Mouse (Mus musculus): ENCODE data around the gene Tstd1.

Tstd1 gene

DNA sequence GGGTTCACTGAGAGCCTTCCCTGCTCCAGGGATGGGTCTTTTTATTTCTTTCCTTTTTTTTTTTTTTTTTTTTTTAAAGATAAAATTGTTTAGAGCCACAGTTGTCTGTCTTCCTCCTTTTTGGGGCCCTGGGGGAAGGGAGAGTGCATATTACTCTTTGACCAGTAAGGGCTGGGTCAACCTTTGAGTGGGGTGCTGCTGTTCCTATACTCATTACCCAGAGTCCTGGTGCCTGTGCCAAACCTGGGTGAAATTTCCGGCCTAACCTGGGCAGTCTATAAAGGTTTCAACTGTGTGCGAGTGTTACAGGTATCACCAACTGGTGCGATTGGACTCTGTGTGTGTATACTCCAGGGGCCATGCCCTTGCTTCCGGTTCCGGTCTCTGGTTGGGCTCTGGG, at the start of gene Tstd1:
TSS of gene Tstd1 (plus strand) at position 213 of the 400 bp plus-strand sequence.
- no peak for DNase-seq (ENCODE audit: low read depth, low spot score)

DNA sequence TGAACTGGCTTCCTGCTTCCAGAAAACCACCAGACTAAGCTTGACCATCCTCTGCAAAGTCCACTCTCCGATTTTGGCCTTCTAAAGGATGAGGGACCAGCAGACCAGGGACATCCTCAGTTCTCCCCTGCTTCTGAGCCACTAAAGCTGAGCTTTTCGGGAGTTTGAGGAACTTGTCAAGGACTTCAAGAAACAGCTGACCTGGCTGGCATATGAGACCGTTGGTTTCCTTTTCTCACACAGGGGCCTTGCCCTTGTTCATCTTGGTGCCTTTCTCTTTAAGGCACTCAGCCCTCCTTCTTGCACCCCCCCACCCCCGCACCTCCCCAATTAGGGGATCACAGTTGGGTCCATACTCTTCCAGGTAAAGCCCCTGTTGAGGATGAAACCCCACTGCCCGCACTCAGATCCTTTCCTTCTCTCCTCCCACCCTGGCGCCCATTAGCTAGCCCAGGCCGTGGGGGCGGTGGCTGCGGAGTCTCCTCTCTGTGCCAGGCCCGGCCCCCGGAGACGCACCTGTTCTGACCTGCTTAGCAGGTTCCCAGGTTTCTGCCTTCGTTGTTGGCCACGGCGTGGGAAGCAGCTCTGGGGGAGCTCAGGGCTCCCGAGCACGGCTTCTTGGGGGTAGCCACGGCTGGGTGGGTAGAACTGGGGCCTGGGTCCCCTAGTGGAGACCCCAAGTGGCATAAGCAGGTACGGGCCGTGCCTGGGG, 48.7 kb upstream of the Tstd1 start, which contains the start of gene Nectin4:
TSS of gene Nectin4 (plus strand) at position 255 of the 712 bp plus-strand sequence.
- DNase-seq (ENCODE audit: low read depth, low spot score) = no peak

DNA sequence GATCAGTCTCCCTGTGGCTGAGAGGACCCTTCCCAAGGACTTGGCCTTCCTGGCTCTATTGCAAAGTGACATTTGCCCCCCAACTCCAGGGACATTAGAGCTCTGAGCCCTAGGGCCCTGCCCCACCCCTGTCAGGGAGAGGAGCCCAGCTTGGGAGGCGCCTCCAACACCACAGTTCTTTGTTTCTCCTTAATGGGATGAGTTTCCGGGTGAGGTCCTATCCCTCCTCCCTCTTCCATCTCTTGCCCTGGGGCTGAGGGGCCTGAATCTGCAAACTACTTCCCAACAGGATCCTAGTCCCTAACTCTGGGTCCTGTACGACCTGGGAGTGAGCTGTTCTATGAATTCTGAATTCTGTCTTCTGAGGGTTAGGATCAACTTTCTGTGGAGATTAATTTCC, 45.8 kb upstream of the Tstd1 start:
- DNase-seq (ENCODE audit: low read depth, low spot score) = no peak

DNA sequence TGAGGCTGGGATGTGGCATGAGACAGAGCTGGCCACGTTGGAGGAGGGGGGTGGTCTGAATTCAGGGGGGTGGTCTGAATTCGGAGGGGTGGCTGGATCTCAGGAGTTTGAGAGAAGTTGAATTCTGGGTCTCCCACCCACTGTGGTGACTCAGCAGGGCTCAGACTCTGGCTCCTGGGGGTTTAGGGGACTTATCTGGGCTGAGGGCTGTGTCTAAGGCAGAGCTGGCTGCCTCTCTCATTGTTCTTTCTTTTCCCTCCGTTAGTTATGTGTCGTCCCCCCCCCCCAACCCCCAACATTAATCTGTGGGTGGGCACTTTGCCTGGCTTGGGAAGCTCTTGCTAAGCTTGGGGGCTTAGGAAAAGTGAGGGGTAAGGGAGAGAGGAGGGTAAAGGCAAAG, 44.7 kb upstream of the Tstd1 start:
- DNase-seq (ENCODE audit: low read depth, low spot score) = no peak

DNA sequence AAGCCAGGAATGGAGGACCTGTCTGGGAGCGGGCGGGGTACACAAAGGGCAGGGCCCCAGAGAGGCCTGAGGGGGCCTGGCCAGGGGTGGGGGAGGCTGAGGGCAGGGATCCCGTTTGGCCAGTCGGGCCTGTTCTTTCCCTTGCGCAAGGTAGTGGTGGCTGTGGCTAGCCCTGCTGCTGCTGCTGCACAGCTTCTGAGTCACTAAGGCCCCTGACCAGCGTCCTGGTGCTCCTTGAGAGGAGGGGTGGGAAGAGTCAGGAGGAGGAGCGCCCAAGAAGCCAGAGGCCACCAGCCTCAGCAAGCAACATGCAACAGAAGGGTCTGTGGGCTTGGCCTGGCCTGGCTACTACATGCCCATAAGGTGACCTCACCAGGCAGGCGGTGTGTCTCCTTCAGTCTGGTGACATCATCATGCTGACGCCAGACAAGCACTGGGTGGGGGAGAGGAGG, 43.0 kb upstream of the Tstd1 start:
- DNase-seq (ENCODE audit: low read depth, low spot score) = no peak

DNA sequence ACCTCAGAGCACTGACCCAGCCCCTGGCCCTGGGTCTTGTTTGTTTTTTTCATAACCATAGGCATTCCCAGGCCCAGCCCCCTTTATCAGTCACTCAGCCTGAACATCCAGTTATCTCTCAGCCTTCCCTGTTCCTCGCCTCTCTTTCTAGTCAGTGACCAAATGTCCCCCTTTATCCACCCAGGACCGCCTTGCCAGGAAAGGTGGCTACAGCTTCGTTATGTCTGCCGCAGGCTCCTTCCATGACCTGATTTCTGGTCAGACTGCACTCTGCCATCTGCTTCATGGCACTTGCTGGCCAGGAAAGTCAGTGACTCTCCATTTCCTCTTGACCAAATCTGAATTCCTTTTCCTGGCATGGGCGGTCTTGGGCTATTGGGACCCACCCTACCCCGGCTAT, 40.4 kb upstream of the Tstd1 start:
- DNase-seq (ENCODE audit: low read depth, low spot score) = no peak

DNA sequence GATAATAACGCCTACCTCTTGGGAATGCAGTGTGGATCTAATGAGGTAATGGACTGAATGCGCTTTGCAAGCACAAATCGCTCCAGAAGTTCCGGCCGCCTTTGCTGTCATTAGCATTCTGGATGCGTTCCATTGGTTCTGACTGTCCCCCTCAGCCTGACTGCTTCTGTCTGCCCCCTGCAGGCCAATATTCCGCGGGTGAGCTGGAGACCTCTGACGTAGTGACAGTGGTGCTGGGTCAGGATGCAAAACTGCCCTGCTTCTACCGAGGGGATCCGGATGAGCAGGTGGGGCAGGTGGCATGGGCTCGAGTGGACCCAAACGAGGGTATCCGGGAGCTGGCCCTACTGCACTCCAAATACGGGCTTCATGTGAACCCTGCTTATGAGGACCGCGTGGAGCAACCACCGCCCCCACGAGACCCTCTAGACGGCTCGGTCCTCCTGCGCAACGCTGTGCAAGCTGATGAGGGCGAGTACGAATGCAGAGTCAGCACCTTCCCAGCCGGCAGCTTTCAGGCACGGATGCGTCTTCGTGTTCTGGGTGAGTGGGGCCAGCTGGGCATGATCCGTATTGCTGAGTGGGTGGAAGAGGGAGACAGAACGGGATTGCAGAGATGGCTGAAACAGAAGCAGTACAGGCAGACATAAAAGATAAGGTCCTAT, 38.6 kb upstream of the Tstd1 start:
- DNase-seq (ENCODE audit: low read depth, low spot score) = peak; percentile 50

DNA sequence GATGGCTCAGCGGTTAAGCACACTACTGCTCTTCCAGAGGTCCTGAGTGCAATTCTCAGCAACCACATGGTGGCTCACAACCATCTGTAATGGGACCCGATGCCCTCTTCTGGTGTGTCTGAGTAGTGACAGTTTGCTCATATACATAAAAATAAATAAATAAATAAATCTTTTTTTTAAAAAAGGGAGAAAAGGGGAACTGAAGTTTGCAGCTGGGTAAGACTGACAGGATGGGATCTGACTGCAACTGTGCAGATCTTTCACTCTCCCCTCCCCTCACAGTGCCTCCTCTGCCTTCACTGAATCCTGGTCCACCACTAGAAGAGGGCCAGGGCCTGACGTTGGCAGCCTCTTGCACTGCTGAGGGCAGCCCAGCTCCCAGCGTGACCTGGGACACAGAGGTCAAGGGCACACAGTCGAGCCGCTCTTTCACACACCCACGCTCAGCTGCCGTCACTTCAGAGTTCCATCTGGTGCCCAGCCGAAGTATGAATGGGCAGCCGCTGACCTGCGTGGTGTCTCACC, 36.5 kb upstream of the Tstd1 start:
- no peak for DNase-seq (ENCODE audit: low read depth, low spot score)

DNA sequence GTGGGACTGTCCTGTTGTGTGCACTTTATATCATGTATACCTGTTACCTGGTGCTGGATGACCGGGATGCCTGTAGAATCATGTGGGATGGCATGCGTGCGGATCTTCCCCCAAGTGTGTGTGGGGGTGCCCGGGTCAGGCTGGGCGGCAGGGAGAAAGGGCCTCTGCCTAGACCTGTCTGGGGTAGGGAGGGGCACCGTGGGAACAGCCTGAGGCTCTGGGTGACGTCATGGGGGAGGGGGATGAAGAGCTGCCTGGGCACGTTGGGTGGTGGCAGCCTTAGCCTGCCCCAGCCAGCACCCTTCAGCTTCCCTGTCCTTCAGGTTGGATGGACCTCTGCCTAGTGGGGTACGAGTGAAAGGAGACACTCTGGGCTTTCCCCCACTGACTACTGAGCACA, 34.3 kb upstream of the Tstd1 start:
- DNase-seq (ENCODE audit: low read depth, low spot score) = no peak

DNA sequence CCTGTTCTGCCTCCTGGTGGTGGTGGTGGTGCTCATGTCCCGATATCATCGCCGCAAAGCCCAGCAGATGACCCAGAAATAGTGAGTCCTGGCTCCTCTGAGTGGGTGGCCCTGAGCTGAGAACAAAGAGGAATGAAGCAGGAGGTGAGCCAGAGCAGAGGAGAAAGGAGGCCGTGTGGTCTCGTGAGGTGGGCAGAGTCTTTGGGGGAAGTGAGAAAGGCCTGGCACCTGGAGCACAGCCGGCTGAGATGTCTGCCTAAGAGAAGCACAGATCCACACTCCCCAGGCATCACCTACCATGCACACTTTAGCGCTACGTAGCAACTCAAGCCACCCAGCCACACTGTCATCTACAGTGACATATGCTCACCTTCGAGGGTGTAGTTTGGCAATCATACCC, 33.5 kb upstream of the Tstd1 start:
- no peak for DNase-seq (ENCODE audit: low read depth, low spot score)

DNA sequence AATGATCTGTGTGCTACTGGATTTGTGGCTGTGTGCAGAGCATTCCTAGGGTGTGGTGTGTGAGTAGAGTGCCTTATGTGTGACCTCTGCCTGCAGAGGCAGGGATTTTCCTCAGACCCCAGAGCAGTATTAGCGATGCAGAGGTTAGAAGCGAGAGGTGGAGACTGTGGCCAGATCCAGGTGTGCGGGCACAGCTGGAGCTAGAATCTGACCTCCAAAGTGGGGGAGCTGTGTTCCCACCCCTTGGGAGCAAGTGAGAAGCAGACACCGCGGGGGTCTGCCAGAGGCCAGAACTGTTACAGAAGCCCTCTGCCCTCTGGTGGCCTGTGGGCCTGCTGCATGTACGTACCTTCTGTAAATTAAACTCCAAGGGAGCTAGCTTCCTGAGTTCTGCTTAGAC, 31.6 kb upstream of the Tstd1 start:
- no peak for DNase-seq (ENCODE audit: low read depth, low spot score)

DNA sequence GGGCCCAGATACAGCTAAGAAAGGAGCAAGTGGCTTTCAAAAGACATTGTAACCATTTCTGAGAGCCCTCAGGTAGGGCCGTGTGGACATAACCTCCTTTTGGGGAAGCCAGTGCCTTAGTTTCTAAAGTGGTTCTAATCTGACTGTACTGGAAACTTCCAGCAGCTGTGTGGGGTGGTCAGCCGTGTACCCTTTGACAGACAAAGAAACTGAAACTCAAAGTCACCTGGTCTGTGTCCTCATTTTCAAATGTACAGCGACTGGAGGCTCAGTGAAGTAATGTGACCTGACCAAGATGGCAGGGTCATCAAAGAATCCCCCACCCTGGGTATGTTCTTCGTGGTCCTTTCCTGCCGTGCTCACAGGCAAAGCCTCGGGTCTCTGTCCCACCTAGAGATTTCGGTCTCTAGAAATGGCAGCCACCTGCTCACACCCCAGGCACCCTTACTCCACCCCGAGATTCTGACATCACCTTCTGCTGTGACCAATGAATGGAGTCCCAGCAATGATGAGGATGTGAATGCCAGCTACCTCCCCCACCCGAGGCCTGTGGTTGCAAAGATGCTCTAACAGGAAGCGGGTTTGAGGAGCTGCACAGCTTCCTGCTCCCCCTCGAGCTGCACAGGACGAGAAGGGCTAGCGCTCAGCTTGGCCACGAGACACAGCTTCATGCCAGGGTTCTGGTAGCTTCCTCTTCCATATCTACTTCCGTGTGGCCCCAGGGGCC, 30.1 kb upstream of the Tstd1 start, which contains the start of gene Arhgap30:
TSS of gene Arhgap30 (plus strand) at position 579 of the 727 bp plus-strand sequence.
- no peak for DNase-seq (ENCODE audit: low read depth, low spot score)

DNA sequence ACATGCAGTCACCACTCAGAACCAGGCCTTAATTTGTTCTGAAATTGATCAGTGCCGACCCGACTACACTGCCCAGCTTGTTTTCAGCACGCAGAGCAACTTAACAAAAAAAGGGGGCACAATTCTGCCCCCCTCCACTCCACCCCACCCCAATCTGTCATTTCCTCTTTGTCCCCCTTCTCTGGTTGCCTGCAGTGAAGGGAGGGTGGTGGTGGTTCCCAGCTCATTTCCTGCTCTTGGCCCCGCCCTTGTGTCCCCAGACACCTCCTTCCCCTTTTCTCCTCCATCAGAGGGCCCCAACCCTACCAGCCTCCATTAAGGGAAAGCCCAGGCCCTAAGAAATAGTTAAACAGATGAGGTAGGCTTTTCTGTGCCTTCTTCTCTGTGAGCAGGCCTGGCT, 28.6 kb upstream of the Tstd1 start:
- no peak for DNase-seq (ENCODE audit: low read depth, low spot score)

DNA sequence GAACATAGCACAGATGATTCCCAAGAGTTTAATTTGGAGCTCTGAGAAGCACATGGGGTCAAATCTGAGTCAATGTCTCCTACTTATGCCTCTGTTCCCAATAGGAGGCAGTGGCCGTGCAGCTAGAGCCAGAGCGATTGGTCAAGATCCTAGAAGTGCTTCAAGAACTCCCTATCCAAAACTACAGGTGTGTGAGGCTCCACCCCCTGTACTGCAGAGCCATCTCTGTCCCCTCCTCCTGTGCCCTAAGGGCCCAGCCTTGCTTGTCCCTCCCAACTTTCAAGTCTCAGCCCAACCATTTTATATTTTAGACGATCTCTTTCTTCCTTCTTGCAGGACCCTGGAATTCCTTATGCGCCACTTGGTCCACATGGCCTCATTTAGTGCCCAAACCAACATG, 16.9 kb upstream of the Tstd1 start:
- DNase-seq (ENCODE audit: low read depth, low spot score) = no peak

DNA sequence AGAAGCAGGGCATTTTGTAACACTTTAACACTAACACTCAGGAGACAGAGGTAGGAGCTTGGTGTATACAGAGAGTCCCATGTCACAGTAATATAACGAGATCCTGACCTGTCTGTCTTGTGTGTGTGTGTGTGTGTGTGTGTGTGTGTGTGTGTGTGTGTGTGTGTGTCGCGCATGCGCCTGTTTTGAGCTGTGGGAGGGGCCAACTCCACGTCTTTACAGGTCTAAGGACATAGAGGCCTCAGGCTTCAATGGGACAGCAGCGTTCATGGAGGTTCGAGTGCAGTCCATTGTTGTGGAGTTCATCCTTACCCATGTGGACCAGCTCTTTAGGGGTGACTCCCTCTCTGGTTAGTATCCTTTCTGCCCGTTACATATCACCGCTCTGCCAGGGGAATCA, 15.7 kb upstream of the Tstd1 start:
- DNase-seq (ENCODE audit: low read depth, low spot score) = no peak

DNA sequence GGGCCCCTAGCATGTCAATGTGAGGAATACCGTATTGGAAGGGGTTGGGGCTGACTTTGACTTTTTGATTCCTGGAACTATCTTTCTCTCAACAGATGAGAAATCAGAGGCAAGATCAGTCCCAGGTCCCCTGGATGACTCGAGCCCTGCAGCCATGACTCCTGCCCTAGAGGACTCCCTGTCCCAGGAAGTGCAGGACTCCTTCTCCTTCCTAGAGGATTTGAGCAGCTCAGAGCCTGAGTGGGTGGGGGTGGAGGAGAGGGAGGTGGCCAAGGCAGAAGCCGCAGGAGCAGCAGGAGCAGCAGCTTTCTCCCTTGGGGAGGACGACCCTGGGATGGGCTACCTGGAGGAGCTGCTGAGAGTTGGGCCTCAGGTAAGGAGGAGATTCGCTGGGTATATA, 11.4 kb upstream of the Tstd1 start:
- no peak for DNase-seq (ENCODE audit: low read depth, low spot score)

DNA sequence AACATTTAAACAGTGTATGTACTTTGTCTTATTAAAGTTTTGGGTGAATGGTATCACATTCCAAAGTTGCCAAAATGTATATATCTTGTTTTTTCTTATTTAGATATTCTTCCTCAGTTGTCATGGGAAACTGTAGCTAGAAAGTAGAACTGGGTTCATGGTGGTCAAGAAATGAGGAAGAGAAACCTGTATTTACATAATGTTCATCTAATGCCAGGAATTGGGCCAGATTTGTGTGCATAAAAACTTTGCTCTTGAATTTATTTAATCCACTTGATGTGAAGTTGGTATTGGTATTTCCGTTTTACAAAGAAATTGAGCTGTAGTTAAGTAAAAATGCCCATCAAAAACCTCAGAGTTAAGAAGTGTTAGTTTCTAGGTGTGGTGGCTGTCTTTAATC, 8.4 kb upstream of the Tstd1 start:
- no peak for DNase-seq (ENCODE audit: low read depth, low spot score)

DNA sequence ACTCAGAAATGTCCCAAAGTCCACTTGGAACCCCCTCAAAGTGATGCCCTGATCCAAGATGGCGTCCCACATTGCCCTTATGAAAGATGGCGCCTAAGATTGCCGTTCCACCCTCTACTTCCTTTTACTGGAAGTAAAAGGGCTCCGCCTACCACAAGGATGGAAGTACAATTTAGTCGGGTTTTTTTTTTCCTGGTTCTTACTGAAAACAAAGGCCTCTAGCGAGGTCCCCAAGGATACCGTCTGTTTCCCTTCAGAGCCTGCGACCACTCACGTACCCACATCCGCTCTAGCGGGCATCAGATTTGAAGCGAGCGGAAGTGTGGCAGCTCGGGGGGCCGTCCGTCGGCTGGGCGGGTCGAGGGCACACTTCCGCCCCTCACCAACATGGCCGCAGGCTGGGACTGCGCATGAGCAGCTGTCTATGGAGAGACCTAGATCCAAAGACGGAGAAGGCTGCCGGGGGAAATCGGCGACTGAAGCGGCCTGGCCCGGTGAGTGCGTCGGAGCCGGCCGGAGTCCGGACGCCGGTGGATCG, 7.7 kb upstream of the Tstd1 start, which contains the start of gene Usf1:
TSS of gene Usf1 (plus strand) at position 367 of the 538 bp plus-strand sequence.
- DNase-seq (ENCODE audit: low read depth, low spot score) = peak; percentile 92

DNA sequence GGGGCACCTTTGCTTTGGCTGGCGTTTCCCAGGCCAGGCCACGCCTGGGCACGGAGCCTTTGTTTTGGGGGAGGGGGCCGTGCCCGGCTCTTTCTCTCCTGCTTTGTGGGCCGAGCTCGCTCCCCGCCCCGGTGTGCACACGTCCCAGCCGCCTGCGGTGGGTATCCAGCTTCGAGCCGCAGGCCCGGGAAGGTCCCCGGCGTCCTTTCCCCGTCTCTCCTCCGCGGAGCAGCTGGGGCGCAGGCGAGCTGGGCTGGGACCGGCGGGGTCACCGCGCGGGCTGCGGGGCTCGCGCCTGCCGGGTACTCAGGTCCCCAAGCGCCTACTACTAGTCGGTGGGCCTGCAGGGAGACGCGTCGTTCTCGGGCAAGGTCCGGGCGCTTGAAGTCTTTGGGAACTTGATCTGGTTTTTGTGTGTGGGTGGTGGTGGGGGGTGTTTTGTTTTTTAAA, 7.2 kb upstream of the Tstd1 start:
- DNase-seq (ENCODE audit: low read depth, low spot score) = no peak

DNA sequence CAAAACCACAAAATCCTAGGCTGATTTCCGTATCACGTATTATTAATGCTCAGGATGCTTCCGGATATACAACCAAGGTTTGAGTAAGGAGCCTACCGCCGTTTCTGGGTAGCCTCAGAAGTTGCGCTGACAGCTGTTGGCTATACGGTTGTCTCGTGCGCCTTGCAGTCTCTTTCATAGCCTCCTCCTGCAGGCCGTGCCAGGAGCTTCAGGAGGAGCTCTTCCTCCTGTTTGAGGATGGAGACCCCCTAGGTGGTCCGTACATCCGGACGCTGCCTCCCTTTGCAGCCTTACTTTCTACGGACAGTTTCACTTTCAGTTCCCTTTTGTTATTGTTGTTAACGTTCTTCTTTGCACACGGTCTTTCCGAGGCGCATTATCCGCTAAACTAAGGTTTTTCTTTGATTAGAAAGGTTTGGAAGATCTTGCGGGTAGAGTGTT, 6.7 kb upstream of the Tstd1 start:
- DNase-seq (ENCODE audit: low read depth, low spot score) = peak; percentile 49

DNA sequence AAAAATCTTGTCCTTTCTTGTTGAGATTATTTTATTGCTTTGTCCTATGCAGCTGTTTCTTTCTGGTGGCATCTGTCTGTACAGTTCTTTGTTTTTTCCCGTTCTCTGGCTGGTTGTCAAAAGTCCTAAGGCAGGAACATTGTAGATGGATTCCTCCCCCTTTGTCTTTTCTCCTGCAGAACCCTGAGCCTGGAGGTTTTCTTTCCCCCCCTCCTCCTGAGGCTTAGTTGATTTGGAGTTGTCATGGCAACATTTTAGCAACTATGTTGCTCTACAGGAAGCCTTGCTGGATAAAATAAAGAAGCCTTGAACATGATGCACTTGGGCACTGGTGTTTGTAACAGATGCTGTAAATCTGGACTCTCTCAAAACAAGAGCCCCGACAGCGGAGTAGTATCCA, 6.2 kb upstream of the Tstd1 start:
- DNase-seq (ENCODE audit: low read depth, low spot score) = peak; percentile 49

DNA sequence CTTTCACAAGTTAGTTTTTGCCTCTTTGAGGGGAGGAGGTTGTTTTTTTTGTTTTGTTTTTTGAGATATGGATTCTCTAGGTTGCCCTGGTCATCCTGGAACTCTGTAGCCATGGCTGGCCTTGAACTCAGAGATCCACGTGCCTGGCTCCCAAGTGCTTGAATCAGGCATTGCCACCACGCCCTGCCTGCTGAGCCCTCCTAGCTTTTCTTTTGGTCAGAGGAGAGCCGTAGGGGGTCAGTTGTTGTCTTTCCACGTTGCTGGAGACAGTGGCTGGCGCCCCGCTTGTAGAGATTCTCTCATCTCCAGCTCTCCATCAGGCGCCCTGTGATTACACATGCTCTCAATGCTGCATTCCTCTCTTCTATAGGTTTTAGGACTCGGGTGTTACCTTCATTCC, 5.1 kb upstream of the Tstd1 start:
- DNase-seq (ENCODE audit: low read depth, low spot score) = no peak
